Mouse (Mus musculus) cortical plate, adult 2 months (tissue): ENCODE measurements around the gene Srgap1.

Experiments used
- CTCF ChIP-seq: fragments of 200-500 bp; IDR thresholded peaks from 2 replicates; pipeline ENCODE4 v1.5.1; 2011; ENCODE audit warnings: mild to moderate bottlenecking, control low read depth, low read length; ENCODE audit not compliant: insufficient read depth; ENCODE audit errors: extremely low read depth
- POLR2A ChIP-seq: fragments of 200-500 bp; IDR thresholded peaks from 2 replicates; pipeline ENCODE4 v1.6.1; 2011; ENCODE audit warnings: mild to moderate bottlenecking, low read length, control low read depth; ENCODE audit not compliant: insufficient read depth; ENCODE audit errors: extremely low read depth

GRCm38 (mm10) chr10:121918579-121918978, 128.5 kb downstream of the Srgap1 start:
- TF ChIP-seq POLR2A = no peak
- no peak for TF ChIP-seq CTCF
